Comparison of ENCODE assay signal across 17 mouse cellular contexts in the genomic region with DNA sequence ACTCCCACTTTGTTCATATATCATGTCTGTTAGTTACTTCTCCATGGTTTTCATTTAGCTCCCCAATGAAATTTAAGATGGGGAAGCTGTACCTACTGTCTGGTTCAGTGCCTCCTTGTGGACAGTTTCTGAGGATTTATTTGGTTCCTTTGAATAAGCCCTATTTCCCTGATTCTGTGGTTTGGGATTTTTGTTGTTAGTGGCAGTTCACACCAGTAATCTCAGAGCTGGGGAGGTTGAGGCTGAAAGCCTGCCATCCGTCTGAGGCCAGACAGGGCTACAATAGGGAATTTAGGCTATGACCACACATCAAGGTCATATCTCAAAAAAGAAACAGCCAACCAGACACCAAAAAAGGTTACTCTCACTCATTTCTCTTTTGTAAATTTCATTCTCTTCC. TPM values are rescaled to one million over a fixed set of nuclear protein-coding genes. Genes with fewer than 3 reads are reported as not detected.
"Had no signal": no experiment of that assay in that cellular context is flagged by ENCODE, and none has a peak within 500 bp of the region (broad histone marks: within the 10 kb centered on the region; RNA-seq: fewer than 3 reads in every experiment).

No protein-coding gene starts in this region.

- H3K9ac ChIP-seq: limb, embryonic 15.5 days; liver, embryonic 15.5 days; midbrain, embryonic 15.5 days; neural tube, embryonic 13.5 days had no signal

- H3K27me3 ChIP-seq: limb, embryonic 15.5 days; liver, embryonic 15.5 days; midbrain, embryonic 15.5 days; neural tube, embryonic 13.5 days had no signal

- H3K27ac ChIP-seq: left cerebral cortex, adult 2 months; limb, embryonic 15.5 days; midbrain, embryonic 10.5 days; midbrain, embryonic 15.5 days; neural tube, embryonic 13.5 days had no signal

- H3K4me1 ChIP-seq: limb, embryonic 15.5 days; midbrain, embryonic 10.5 days; midbrain, embryonic 15.5 days; neural tube, embryonic 13.5 days had no signal

- DNase-seq: kidney, adult 8-10 months; kidney, postnatal 4 days; lung, postnatal 4 days; retina, postnatal 1 day; right cerebral cortex, postnatal 4 days; spleen, adult 18-20 months; thymus, adult 2 months; thymus, postnatal 25 days had no signal

- H3K9me3 ChIP-seq: limb, embryonic 15.5 days; liver, embryonic 15.5 days; midbrain, embryonic 10.5 days; midbrain, embryonic 15.5 days; neural tube, embryonic 13.5 days had no signal

- H3K4me2 ChIP-seq: limb, embryonic 15.5 days; midbrain, embryonic 15.5 days; neural tube, embryonic 13.5 days had no signal

- ATAC-seq: intestine, embryonic 16.5 days; midbrain, embryonic 15.5 days had no signal

- H3K4me3 ChIP-seq: left cerebral cortex, adult 2 months; limb, embryonic 15.5 days; liver, embryonic 15.5 days; midbrain, embryonic 10.5 days; midbrain, embryonic 15.5 days; neural tube, embryonic 13.5 days had no signal

- H3K36me3 ChIP-seq: limb, embryonic 15.5 days; midbrain, embryonic 15.5 days; neural tube, embryonic 13.5 days had no signal

RNA-seq across cellular contexts. Expression of gene Lrtm2, which starts 48.1 kb away (rescaled TPM):
- total RNA-seq: megakaryocyte, adult 5-6 weeks had no signal
- polyA plus RNA-seq: limb, embryonic 11.5 days had no signal
